In the genomic region with DNA sequence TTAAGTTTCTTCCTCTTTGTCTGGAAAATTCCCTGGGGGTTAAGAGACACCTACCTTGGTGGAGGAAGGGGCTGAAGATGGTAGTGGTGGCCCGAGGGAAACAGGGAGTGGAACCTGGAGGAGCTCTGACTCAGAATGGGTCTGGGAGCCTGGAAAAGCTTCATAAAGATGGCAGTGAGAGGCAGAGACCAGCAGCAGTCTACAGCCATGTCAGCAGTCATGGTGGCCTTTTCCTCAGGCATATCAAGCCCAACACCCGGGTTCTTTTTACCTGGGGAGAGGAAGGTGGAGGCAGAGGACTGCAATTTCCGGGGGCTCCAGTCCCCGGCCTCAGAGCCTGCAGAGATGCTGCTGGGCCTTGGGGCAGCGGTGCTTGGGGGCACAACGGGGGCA, we compare ENCODE assay signal across 8 mouse cellular contexts. TPM values are rescaled to one million over a fixed set of nuclear protein-coding genes. Genes with fewer than 3 reads are reported as not detected.
DNase-seq lines count a peak whose midpoint lies in the region; ATAC-seq and TF ChIP-seq lines count a peak whose summit lies in the region.

No protein-coding gene starts in this region.

- ATAC-seq in kidney, postnatal 0 days (replicated peaks; ENCODE audit: low FRiP score, low read depth): 0 out of 2 replicates have a peak, but pooled peaks have one; percentile 3
- ATAC-seq in hindbrain, postnatal 0 days: no peak
- ATAC-seq in neural tube, embryonic 12.5 days (ENCODE audit: low FRiP score, low read depth): no peak; the same call in 1 of the 2 replicates

- TF ChIP-seq CTCF in kidney, postnatal 0 days (IDR thresholded peaks at IDR 0.05; ENCODE audit: low read depth): no peak
- no peak for TF ChIP-seq CTCF in hindbrain, postnatal 0 days (IDR thresholded peaks at IDR 0.05; ENCODE audit: low read depth)

- peak overlapping the region; percentile 62 for H3K4me2 ChIP-seq in kidney, postnatal 0 days (ENCODE audit: low read length)
- peak overlapping the region; percentile 63 for H3K4me2 ChIP-seq in hindbrain, postnatal 0 days (ENCODE audit: low read depth, low read length)
- H3K4me2 ChIP-seq in neural tube, embryonic 12.5 days (replicated peaks): peak overlapping the region; percentile 64

- peak overlapping the region; percentile 56 for H3K4me3 ChIP-seq in kidney, postnatal 0 days (replicated peaks; ENCODE audit: low read depth, low read length)
- H3K4me3 ChIP-seq in embryonic facial prominence, embryonic 10.5 days: peak overlapping the region; percentile 68
- H3K4me3 ChIP-seq in hindbrain, postnatal 0 days (ENCODE audit: low read length): peak overlapping the region; percentile 54
- H3K4me3 ChIP-seq in neural tube, embryonic 12.5 days: peak overlapping the region; percentile 56

- 0 out of 2 replicates have a peak, but pooled peaks cover 6% of the 10 kb centered on the region for H3K4me1 ChIP-seq in kidney, postnatal 0 days (replicated peaks; ENCODE audit: insufficient read depth, low read length)
- H3K4me1 ChIP-seq in embryonic facial prominence, embryonic 10.5 days: peaks cover 12% of the 10 kb centered on the region
- no peaks in the 10 kb centered on the region for H3K4me1 ChIP-seq in hindbrain, postnatal 0 days (ENCODE audit: insufficient read depth, low read length)
- peaks cover 4% of the 10 kb centered on the region; the same call in 1 of the 2 replicates for H3K4me1 ChIP-seq in neural tube, embryonic 12.5 days

- H3K9ac ChIP-seq in kidney, postnatal 0 days (ENCODE audit: low read depth, low read length): peak overlapping the region; percentile 79
- H3K9ac ChIP-seq in hindbrain, postnatal 0 days (replicated peaks; ENCODE audit: low read length): peak overlapping the region; percentile 80
- peak overlapping the region; percentile 75 for H3K9ac ChIP-seq in neural tube, embryonic 12.5 days

- 0 out of 2 replicates have a peak, but pooled peaks cover 5% of the 10 kb centered on the region for H3K36me3 ChIP-seq in kidney, postnatal 0 days (ENCODE audit: insufficient read depth, low read length)
- H3K36me3 ChIP-seq in embryonic facial prominence, embryonic 10.5 days (replicated peaks): peaks cover 42% of the 10 kb centered on the region
- H3K36me3 ChIP-seq in hindbrain, postnatal 0 days (ENCODE audit: insufficient read depth, low read length): no peaks in the 10 kb centered on the region
- no peaks in the 10 kb centered on the region; the same call in none of the 2 replicates for H3K36me3 ChIP-seq in neural tube, embryonic 12.5 days

- WGBS in kidney, postnatal 0 days: 24% methylated on average over 6 of the region's 6 CpGs
- 39% methylated on average over 6 of the region's 6 CpGs for WGBS in embryonic facial prominence, embryonic 10.5 days
- 36% methylated on average over 6 of the region's 6 CpGs for WGBS in hindbrain, postnatal 0 days
- 25% methylated on average over 6 of the region's 6 CpGs for WGBS in neural tube, embryonic 12.5 days

- no peak for DNase-seq in kidney, postnatal 0 days (ENCODE audit: low spot score)
- DNase-seq in kidney, adult 9 months: no peak
- DNase-seq in embryonic facial prominence, embryonic 10.5 days (ENCODE audit: low spot score): no peak
- no peak for DNase-seq in hindbrain, postnatal 0 days (ENCODE audit: low spot score)
- no peak for DNase-seq in right cerebral cortex, postnatal 25 days
- DNase-seq in ovary, adult 18-20 months (ENCODE audit: low spot score): no peak
- DNase-seq in frontal cortex, postnatal 36 days (ENCODE audit: low spot score in 2 of 2): no peak

- H3K27me3 ChIP-seq in kidney, postnatal 0 days (ENCODE audit: insufficient read depth, low read length): no peaks in the 10 kb centered on the region
- H3K27me3 ChIP-seq in embryonic facial prominence, embryonic 10.5 days (replicated peaks; ENCODE audit: low read depth, poor library complexity, severe bottlenecking): peaks cover 66% of the 10 kb centered on the region
- H3K27me3 ChIP-seq in hindbrain, postnatal 0 days (ENCODE audit: insufficient read depth, low read length): no peaks in the 10 kb centered on the region
- no peaks in the 10 kb centered on the region for H3K27me3 ChIP-seq in neural tube, embryonic 12.5 days (replicated peaks)

- H3K9me3 ChIP-seq in kidney, postnatal 0 days (replicated peaks; ENCODE audit: low read length): no peaks in the 10 kb centered on the region
- H3K9me3 ChIP-seq in embryonic facial prominence, embryonic 10.5 days: no peaks in the 10 kb centered on the region
- no peaks in the 10 kb centered on the region for H3K9me3 ChIP-seq in hindbrain, postnatal 0 days (ENCODE audit: low read length)
- no peaks in the 10 kb centered on the region for H3K9me3 ChIP-seq in neural tube, embryonic 12.5 days

- H3K27ac ChIP-seq in kidney, postnatal 0 days: no peak overlapping the region
- peak overlapping the region; percentile 94 for H3K27ac ChIP-seq in embryonic facial prominence, embryonic 10.5 days (replicated peaks)
- H3K27ac ChIP-seq in hindbrain, postnatal 0 days: peak overlapping the region; percentile 83
- H3K27ac ChIP-seq in neural tube, embryonic 12.5 days: no peak overlapping the region

RNA-seq across cellular contexts. Expression of a gene that starts 0.9 kb away (rescaled TPM):
- 46.4 and 49.2 TPM in 2 replicates for polyA plus RNA-seq in kidney, postnatal 0 days (2015; fragmentation: Nextera tagmentation; extraction: Ambion mirVana)
- 54.0 and 62.2 TPM in 2 replicates for polyA plus RNA-seq in embryonic facial prominence, embryonic 10.5 days (2016; fragmentation: Nextera tagmentation; extraction: Ambion mirVana)
- total RNA-seq in hindbrain, postnatal 0 days (2014; rRNA removed): 57.6 and 71.0 TPM in 2 replicates
- 38.7 and 39.2 TPM in 2 replicates for polyA plus RNA-seq in hindbrain, postnatal 0 days (2015; fragmentation: Nextera tagmentation; extraction: Ambion mirVana)
- polyA plus RNA-seq in neural tube, embryonic 12.5 days (2016; fragmentation: Nextera tagmentation; extraction: Ambion mirVana): 48.2 and 51.2 TPM in 2 replicates

RNA-seq across cellular contexts. Expression of a gene that starts 56.6 kb away (rescaled TPM):
- 32.1 and 36.1 TPM in 2 replicates for polyA plus RNA-seq in kidney, postnatal 0 days (2015; fragmentation: Nextera tagmentation; extraction: Ambion mirVana)
- polyA plus RNA-seq in embryonic facial prominence, embryonic 10.5 days (2016; fragmentation: Nextera tagmentation; extraction: Ambion mirVana): 79.9 and 84.5 TPM in 2 replicates
- 114 and 133 TPM in 2 replicates for total RNA-seq in hindbrain, postnatal 0 days (2014; rRNA removed)
- polyA plus RNA-seq in hindbrain, postnatal 0 days (2015; fragmentation: Nextera tagmentation; extraction: Ambion mirVana): 27.3 and 34.9 TPM in 2 replicates
- polyA plus RNA-seq in neural tube, embryonic 12.5 days (2016; fragmentation: Nextera tagmentation; extraction: Ambion mirVana): 66.0 and 67.8 TPM in 2 replicates

Comparison
In these comparisons a context has a peak if more than half of its experiments do, and no peak if none do; other contexts are left out.
1. H3K27ac ChIP-seq: peak in embryonic facial prominence, embryonic 10.5 days (single experiment) and hindbrain, postnatal 0 days (single experiment); none in kidney, postnatal 0 days (single experiment) and neural tube, embryonic 12.5 days (single experiment).
2. Peak in every context shown above with its lines, with median percentiles within 50 percentile points of each other: H3K4me2 ChIP-seq, H3K4me3 ChIP-seq and H3K9ac ChIP-seq.